Mouse (Mus musculus) embryonic facial prominence, embryonic 12.5 days (tissue): ENCODE data around the gene Oma1. TPM values are rescaled to one million over a fixed set of nuclear protein-coding genes. Genes with fewer than 3 reads are reported as not detected.

Experiments
- ATAC-seq: fragments of 200-750 bp; cut with Nextera tagmentation; 2 replicates; pipeline ENCODE4 v1.8.0; 2017; ENCODE audit not compliant: insufficient number of reproducible peaks, insufficient read depth, low FRiP score, low TSS enrichment
- H3K27ac ChIP-seq: fragments of 300-500 bp; sonication (generic); 2 replicates; pipeline ENCODE4 v1.5.1; 2016; ENCODE audit warnings: mild to moderate bottlenecking
- H3K27me3 ChIP-seq: fragments of 300-500 bp; sonication (generic); 2 replicates; pipeline ENCODE4 v1.6.1; 2016; ENCODE audit warnings: mild to moderate bottlenecking, moderate library complexity
- H3K36me3 ChIP-seq: fragments of 300-500 bp; sonication (generic); 2 replicates; pipeline ENCODE4 v1.6.1; 2016; ENCODE audit warnings: mild to moderate bottlenecking
- H3K4me1 ChIP-seq: fragments of 300-500 bp; sonication (generic); 2 replicates; pipeline ENCODE4 v1.6.1; 2016
- H3K4me2 ChIP-seq: fragments of 300-500 bp; sonication (generic); replicated peaks from 2 replicates; pipeline ENCODE4 v1.6.1; 2016; ENCODE audit warnings: mild to moderate bottlenecking, moderate library complexity
- H3K4me3 ChIP-seq: fragments of 300-500 bp; sonication (generic); 2 replicates; pipeline ENCODE4 v1.5.1; 2016; ENCODE audit warnings: mild to moderate bottlenecking
- H3K9ac ChIP-seq: fragments of 300-500 bp; sonication (generic); 2 replicates; pipeline ENCODE4 v1.6.1; 2016; ENCODE audit warnings: mild to moderate bottlenecking, moderate library complexity
- H3K9me3 ChIP-seq: fragments of 300-500 bp; sonication (generic); 2 replicates; pipeline ENCODE4 v1.6.1; 2016; ENCODE audit warnings: mild to moderate bottlenecking, moderate library complexity
- WGBS: fragments of 180-500 bp; shearing (Covaris S2); methylation state at CpG from one replicate; pipeline ENCODE4 v1.1.7; 2016; 5-methylcytosine and 5-hydroxymethylcytosine counted together
- polyA plus RNA-seq: library from polyadenylated mRNA; unstranded; fragments of >200 nt; fragmentation: Nextera tagmentation; extraction: Ambion mirVana; gene quantifications from 2 replicates; pipeline ENCODE4 v1.2.1, GENCODE M21; 2016

Oma1 gene
- polyA plus RNA-seq, 1 experiment from 2014 or later = 19.1 TPM

- Histone ChIP-seq H3K4me1 (no peaks in the 10 kb centered on the region), H3K27ac (no peak overlapping the region), H3K27me3 (no peaks in the 10 kb centered on the region), H3K4me2 (no peak overlapping the region), H3K4me3 (no peak overlapping the region), H3K9me3 (no peaks in the 10 kb centered on the region), H3K36me3 (no peaks in the 10 kb centered on the region), H3K9ac (no peak overlapping the region)
- WGBS = 90% methylated on average over 5 of the region's 5 CpGs
- ATAC-seq = no peak
Observed at GRCm38 (mm10) chr4:103382171-103382570, 68.6 kb downstream of the Oma1 start.

- Histone ChIP-seq H3K27ac (no peak overlapping the region), H3K9me3 (no peaks in the 10 kb centered on the region), H3K36me3 (no peaks in the 10 kb centered on the region), H3K4me2 (no peak overlapping the region), H3K27me3 (no peaks in the 10 kb centered on the region), H3K4me3 (no peak overlapping the region), H3K4me1 (no peaks in the 10 kb centered on the region), H3K9ac (no peak overlapping the region)
- ATAC-seq = no peak
- WGBS = 67% methylated on average over 4 of the region's 4 CpGs
Observed at GRCm38 (mm10) chr4:103385031-103385430, 71.4 kb downstream of the Oma1 start.

GRCm38 (mm10) chr4:103385835-103386787, 72.5 kb downstream of the Oma1 start:
- no peak overlapping the region for H3K27ac ChIP-seq
- no peak for ATAC-seq
- WGBS = 87% methylated on average over 4 of the region's 4 CpGs

GRCm38 (mm10) chr4:103387292-103387691, 73.7 kb downstream of the Oma1 start:
- Histone ChIP-seq H3K4me3 (no peak overlapping the region), H3K9me3 (no peaks in the 10 kb centered on the region), H3K4me2 (no peak overlapping the region), H3K4me1 (no peaks in the 10 kb centered on the region), H3K27me3 (no peaks in the 10 kb centered on the region), H3K27ac (no peak overlapping the region), H3K9ac (no peak overlapping the region), H3K36me3 (no peaks in the 10 kb centered on the region)
- no peak for ATAC-seq
- WGBS = 86% methylated on average over 3 of the region's 3 CpGs

More at GRCm38 (mm10) chr4:103385835-103386787, 72.5 kb downstream of the Oma1 start:
- Histone ChIP-seq H3K27me3 (no peaks in the 10 kb centered on the region), H3K4me1 (no peaks in the 10 kb centered on the region), H3K36me3 (no peaks in the 10 kb centered on the region), H3K9me3 (no peaks in the 10 kb centered on the region), H3K4me3 (no peak overlapping the region), H3K9ac (no peak overlapping the region), H3K4me2 (no peak overlapping the region)

- H3K27me3 ChIP-seq = no peaks in the 10 kb centered on the region
- ATAC-seq = no peak
- no peak overlapping the region for H3K4me2 ChIP-seq
- H3K9me3 ChIP-seq = no peaks in the 10 kb centered on the region
- no peaks in the 10 kb centered on the region for H3K36me3 ChIP-seq
- no peak overlapping the region for H3K4me3 ChIP-seq
- 69% methylated on average over 8 of the region's 8 CpGs for WGBS
- H3K4me1 ChIP-seq = no peaks in the 10 kb centered on the region
- H3K27ac ChIP-seq = no peak overlapping the region
- H3K9ac ChIP-seq = no peak overlapping the region
Observed at GRCm38 (mm10) chr4:103388530-103389178, 75.0 kb downstream of the Oma1 start.

- 37% methylated on average over 3 of the region's 3 CpGs for WGBS
- Histone ChIP-seq H3K4me3 (no peak overlapping the region), H3K36me3 (no peaks in the 10 kb centered on the region), H3K27ac (no peak overlapping the region), H3K4me1 (no peaks in the 10 kb centered on the region), H3K9ac (no peak overlapping the region), H3K4me2 (no peak overlapping the region), H3K9me3 (no peaks in the 10 kb centered on the region), H3K27me3 (no peaks in the 10 kb centered on the region)
- ATAC-seq = no peak
Observed at GRCm38 (mm10) chr4:103389583-103389982, 76.0 kb downstream of the Oma1 start.

GRCm38 (mm10) chr4:103390499-103390898, 76.9 kb downstream of the Oma1 start:
- Histone ChIP-seq H3K36me3 (no peaks in the 10 kb centered on the region), H3K27ac (no peak overlapping the region), H3K4me1 (no peaks in the 10 kb centered on the region), H3K4me3 (no peak overlapping the region), H3K27me3 (no peaks in the 10 kb centered on the region), H3K9ac (no peak overlapping the region), H3K9me3 (no peaks in the 10 kb centered on the region), H3K4me2 (no peak overlapping the region)
- 54% methylated on average over 2 of the region's 2 CpGs for WGBS
- no peak for ATAC-seq

GRCm38 (mm10) chr4:103395066-103395465, 81.5 kb downstream of the Oma1 start:
- no peaks in the 10 kb centered on the region for H3K36me3 ChIP-seq
- H3K9me3 ChIP-seq = no peaks in the 10 kb centered on the region
- 88% methylated on average over 4 of the region's 4 CpGs for WGBS
- H3K9ac ChIP-seq = no peak overlapping the region
- H3K27me3 ChIP-seq = no peaks in the 10 kb centered on the region
- no peak overlapping the region for H3K4me3 ChIP-seq
- no peak overlapping the region for H3K4me2 ChIP-seq
- H3K4me1 ChIP-seq = no peaks in the 10 kb centered on the region
- no peak overlapping the region for H3K27ac ChIP-seq
- ATAC-seq = no peak

- H3K27me3 ChIP-seq = no peaks in the 10 kb centered on the region
- H3K27ac ChIP-seq = no peak overlapping the region
- no peak overlapping the region for H3K4me3 ChIP-seq
- H3K9ac ChIP-seq = no peak overlapping the region
- no peaks in the 10 kb centered on the region for H3K9me3 ChIP-seq
- 74% methylated on average over 9 of the region's 9 CpGs for WGBS
- no peaks in the 10 kb centered on the region for H3K36me3 ChIP-seq
- ATAC-seq = no peak
- H3K4me1 ChIP-seq = no peaks in the 10 kb centered on the region
- no peak overlapping the region for H3K4me2 ChIP-seq
Observed at GRCm38 (mm10) chr4:103395905-103396304, 82.3 kb downstream of the Oma1 start.

- Histone ChIP-seq H3K27ac (no peak overlapping the region), H3K9me3 (no peaks in the 10 kb centered on the region), H3K4me2 (no peak overlapping the region), H3K27me3 (no peaks in the 10 kb centered on the region), H3K36me3 (no peaks in the 10 kb centered on the region), H3K9ac (no peak overlapping the region), H3K4me1 (no peaks in the 10 kb centered on the region), H3K4me3 (no peak overlapping the region)
- ATAC-seq = no peak
- 79% methylated on average over 4 of the region's 4 CpGs for WGBS
Observed at GRCm38 (mm10) chr4:103396876-103397275, 83.3 kb downstream of the Oma1 start.

GRCm38 (mm10) chr4:103402581-103402980, 89.0 kb downstream of the Oma1 start:
- Histone ChIP-seq H3K9ac (no peak overlapping the region), H3K9me3 (no peaks in the 10 kb centered on the region), H3K4me3 (no peak overlapping the region), H3K4me1 (no peaks in the 10 kb centered on the region), H3K27ac (no peak overlapping the region), H3K36me3 (no peaks in the 10 kb centered on the region), H3K27me3 (no peaks in the 10 kb centered on the region), H3K4me2 (no peak overlapping the region)
- ATAC-seq = no peak
- 60% methylated on average over 4 of the region's 4 CpGs for WGBS

- no peak overlapping the region for H3K27ac ChIP-seq
- no peak overlapping the region for H3K4me3 ChIP-seq
- no peak overlapping the region for H3K4me2 ChIP-seq
- no peaks in the 10 kb centered on the region for H3K9me3 ChIP-seq
- no peaks in the 10 kb centered on the region for H3K4me1 ChIP-seq
- no peaks in the 10 kb centered on the region for H3K27me3 ChIP-seq
- 78% methylated on average over 3 of the region's 3 CpGs for WGBS
- no peak for ATAC-seq
- H3K9ac ChIP-seq = no peak overlapping the region
- H3K36me3 ChIP-seq = no peaks in the 10 kb centered on the region
Observed at GRCm38 (mm10) chr4:103405321-103405720, 91.7 kb downstream of the Oma1 start.
